Mouse (Mus musculus): ENCODE data around the gene Hoxa7.

The Hoxa7 gene

DNA sequence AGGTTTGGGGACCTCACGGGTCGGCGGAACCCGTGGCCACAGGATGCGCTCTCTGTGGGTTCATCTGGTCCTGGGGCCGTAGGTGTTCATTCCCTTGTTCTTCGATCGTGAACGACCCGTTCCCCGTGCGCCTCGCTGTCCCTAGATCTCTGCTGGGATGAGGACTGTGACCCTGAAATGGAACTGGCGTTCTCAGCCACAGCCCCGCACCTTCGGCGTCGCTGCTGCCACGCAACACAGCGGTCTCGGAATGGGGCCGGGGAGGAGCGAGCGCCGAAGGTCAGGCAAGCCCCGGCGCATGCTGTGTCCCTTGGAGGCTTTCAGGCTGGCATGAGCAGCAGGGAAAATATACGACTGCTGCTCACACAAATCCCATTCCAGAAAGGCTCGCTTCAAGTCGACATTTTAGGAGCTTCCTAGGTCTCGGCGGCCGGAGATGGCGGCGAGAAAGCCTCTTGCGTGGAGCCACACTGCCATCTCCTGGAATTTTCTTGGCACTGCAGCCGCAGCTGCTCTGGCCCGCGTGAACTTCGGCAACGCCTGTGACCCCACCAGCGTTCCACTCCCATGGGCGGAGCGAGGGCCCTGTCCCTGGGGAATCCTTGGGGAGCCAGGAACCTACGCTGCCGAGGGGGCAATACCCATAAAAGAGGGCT lies at the start of gene Hoxa7:
Gene Hoxa7 (minus strand): TSS at position 518 of the 656 bp plus-strand sequence.
- DNase-seq (ENCODE audit: low spot score in 2 of 2), result peak; percentile 75 to 90

GRCm38 (mm10) chr6:52270494-52271480 lies 49.1 kb upstream of the Hoxa7 start:
- DNase-seq (ENCODE audit: low spot score in 2 of 2), result no peak

GRCm38 (mm10) chr6:52268756-52269155 lies 47.1 kb upstream of the Hoxa7 start:
- DNase-seq (ENCODE audit: low spot score in 2 of 2), result no peak

DNA sequence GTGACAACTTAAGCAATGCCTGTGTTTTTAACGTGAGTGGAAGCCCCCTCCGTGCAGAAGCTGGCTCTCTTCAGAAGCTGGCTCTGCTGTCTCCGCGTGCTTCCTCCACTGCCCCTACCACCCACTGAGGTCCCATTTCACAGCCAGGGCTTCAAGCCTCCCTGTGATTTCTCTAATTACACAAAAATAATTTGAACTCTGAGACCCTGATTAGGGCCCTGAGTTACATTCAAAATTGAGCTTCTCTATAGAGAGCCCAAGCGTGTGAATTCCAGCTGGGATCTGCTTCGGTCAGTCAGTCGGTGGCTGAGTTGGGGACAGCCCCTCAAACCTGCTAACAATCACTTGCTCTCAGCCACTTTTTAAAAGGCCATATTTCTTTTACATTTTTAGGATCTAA lies 46.7 kb upstream of the Hoxa7 start:
- DNase-seq (ENCODE audit: low spot score in 2 of 2), result no peak

- no peak for DNase-seq (ENCODE audit: low spot score in 2 of 2)
Measured at GRCm38 (mm10) chr6:52267691-52268090, 46.0 kb upstream of the Hoxa7 start.

GRCm38 (mm10) chr6:52267221-52267620 lies 45.6 kb upstream of the Hoxa7 start:
- DNase-seq (ENCODE audit: low spot score in 2 of 2), result no peak

- DNase-seq (ENCODE audit: low spot score in 2 of 2), result no peak
Measured at GRCm38 (mm10) chr6:52266666-52266985, 45.0 kb upstream of the Hoxa7 start.

DNA sequence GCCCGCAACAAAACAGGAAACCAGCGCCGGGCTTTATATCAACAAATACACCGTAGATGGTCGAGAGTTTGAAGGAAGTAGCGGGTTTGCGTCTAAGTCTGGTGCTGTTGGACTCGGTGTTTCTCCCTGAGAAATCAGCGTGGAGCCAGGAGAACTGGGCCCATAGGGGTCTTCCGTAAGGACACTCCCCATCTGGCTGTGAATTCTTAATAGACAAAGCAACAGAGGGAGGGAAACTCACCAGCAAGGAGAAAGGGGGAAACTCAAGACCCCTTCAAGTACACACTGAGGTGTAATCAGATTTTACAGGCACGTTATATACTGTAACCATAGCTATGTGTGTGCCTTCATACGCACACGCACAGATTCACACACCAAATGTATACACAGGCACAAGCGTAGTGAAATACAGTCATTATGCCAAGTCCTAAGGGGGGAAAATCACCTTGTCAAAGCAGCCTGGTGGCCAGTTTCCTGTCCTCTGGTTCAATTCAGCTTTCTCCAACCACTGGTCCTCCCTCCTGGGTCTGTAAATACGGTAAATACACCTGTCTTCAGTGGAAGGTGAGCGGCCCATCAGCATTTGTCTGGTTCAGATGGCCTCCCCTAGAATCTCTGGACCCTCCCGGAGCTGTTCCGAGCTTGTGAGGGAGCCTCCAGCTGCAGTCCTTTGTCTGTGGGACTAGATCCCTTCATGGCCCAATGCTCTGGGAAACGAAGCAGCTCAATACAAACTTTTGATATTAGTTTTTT lies 44.4 kb upstream of the Hoxa7 start:
- peak in 1 of 2 experiments; percentile 41 for DNase-seq (ENCODE audit: low spot score in 2 of 2)

DNA sequence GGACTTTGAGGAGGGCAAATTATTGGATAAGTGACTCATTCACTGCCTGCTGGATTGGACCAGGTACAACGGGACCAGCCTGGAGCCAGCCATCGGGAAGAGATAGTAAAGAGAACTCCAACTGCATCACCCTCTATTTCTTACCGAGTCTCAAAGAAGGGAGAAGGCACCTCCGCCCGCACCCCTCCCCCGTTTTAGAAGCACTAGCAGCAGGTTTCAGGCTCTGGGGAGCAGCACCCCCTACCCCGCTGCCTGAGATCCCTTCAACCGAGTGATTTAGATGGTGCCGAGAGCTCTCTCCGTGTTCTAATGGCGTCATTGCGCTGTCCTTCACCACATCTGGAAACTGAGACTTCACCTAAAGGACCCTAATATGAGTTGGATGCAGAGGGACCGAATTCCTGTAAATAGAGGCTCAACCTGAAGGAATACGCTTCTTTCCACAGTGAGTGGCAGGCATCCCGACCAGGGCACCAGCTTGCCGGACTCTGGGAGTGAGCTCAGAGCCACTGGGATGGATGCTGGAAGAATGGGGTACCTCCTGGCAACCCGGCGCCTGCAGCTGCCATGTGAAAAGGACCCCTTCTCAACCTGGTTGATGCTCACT lies 43.8 kb upstream of the Hoxa7 start:
- DNase-seq (ENCODE audit: low spot score in 2 of 2), result peak in 1 of 2 experiments; percentile 58

GRCm38 (mm10) chr6:52264106-52264790 lies 42.6 kb upstream of the Hoxa7 start:
- peak in 1 of 2 experiments; percentile 45 for DNase-seq (ENCODE audit: low spot score in 2 of 2)

DNA sequence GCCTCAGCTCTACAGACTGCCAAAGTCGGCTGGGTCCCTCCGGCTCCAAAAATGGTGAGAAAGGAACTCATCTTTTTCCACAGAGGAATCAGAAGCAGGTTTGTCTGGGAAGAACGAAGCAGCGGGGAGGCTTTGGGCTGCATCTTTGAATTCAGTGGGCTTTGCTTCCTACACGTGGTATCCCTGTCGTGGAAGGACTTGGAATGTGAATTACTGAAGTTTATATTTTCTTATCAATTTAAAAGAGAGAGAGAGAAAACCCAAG lies 41.6 kb upstream of the Hoxa7 start:
- DNase-seq (ENCODE audit: low spot score in 2 of 2), result no peak

DNA sequence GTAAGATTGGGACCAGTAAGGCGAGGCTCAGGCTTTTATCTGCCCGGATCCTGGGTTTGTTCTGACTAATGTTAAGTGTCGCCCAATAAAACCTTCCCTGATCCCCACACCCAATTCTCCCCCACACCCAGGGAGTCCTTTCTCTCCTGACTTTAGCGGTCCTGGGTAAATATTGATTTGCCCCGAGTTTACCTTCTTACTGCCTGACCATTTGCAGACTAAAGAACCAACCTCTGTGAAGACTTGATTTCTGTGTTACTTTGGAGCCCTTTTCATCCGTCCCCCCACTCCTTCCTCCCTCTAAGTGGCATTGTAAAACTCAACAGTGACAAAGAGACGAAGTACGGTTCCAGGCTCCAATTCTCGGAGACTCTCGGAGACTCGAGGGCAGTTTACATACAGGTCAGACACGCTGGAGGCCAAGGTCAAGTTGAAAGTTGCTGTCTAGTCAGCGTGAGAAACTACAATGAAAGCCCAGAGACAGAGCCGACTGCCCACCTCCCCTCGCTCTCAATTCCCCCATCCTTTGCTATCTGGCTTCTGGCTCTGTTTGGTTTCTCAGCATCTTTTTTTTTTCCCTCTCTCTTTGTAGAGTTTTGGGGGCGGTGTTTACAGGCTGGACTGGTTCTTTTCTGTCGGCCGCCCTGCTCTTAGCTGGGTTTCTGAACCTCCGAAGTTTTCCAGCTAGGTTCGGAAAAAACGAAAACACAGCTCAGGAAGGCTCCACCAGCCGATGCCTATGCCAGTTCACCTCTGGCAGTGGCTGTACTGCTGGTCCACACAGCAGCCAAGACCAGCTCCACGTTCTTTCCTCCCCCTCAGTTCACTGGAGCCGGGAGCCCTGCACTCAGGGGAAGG lies 41.0 kb upstream of the Hoxa7 start:
- peak in 1 of 2 experiments; percentile 49 for DNase-seq (ENCODE audit: low spot score in 2 of 2)

DNA sequence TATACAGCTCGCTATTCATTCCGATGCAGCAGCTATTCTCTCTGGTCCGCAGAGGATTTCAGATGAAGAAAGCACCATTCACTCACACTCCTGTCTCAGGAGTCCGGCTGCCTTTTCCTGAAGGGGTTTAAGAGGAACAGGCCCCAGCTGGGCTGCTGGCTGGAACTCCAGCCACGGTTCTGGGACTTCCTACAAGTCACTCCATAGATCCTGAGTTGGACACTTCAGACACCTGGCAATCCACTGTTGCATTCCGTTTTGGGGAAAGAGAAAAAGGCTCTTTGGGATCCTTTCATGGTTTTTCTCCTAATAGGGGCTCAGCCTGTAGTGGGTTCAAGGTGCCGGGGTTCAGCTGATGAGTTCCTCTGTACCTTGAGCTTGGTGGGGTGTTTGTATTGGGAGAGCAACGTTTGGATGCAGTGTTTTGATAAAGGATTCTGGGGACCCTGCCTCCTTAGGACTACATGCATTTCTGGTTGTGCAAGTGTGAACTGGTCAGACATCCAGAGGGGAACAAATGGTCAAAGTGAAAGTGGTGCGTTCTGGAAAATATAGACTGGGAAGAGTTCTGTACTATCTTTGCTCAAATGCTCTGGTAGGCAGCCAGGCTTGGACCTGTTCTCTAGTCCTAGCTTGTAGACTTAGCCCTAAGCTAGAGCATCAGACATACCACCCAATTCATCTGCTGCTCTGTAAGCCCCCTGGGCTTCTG lies 40.3 kb upstream of the Hoxa7 start:
- DNase-seq (ENCODE audit: low spot score in 2 of 2), result peak in 1 of 2 experiments; percentile 52

GRCm38 (mm10) chr6:52260654-52261575 lies 39.3 kb upstream of the Hoxa7 start, which contains the start of gene Hoxa13:
Hoxa13 (minus strand) TSS chr6:52260880.
- DNase-seq (ENCODE audit: low spot score in 2 of 2), result no peak

GRCm38 (mm10) chr6:52259811-52260261 lies 38.2 kb upstream of the Hoxa7 start:
- no peak for DNase-seq (ENCODE audit: low spot score in 2 of 2)

DNA sequence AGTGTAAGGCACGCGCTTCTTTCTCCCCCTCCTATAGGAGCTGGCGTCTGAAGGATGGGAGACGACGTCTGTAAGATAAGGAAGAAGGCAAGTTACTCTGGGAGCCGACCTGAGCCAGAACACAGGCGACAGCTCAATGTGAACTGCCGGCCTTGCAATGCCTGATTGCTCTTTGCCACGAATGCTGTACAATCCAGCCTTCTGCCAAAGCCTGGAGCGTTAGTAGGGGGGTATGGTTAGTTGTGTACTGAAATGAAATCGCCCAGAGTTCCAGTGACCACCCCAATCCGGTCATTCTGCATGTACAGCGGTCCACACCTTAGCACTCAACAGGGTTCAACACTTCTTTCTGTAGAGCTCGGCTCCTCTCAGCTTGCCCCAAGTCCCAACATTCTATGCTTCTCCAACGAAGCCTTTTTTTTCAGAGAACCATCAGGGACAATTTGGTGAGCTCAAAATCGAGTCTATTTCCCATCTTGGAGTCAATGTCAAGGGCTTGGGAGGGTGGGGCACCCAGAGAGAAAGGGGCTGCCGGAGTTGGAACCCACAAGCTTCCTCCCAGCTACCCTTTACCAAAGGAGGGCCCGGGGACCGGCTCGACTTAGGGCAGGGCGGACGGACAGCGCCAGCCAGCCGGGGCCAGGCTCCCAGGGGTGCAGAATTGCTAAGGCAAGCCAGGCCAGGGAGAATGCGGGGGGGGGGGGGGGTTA lies 37.6 kb upstream of the Hoxa7 start:
- DNase-seq (ENCODE audit: low spot score in 2 of 2), result no peak

- DNase-seq (ENCODE audit: low spot score in 2 of 2), result peak; percentile 68 to 87
Measured at GRCm38 (mm10) chr6:52256956-52257355, 35.3 kb upstream of the Hoxa7 start.

Measured in spleen, postnatal 4 days (tissue).